Mouse (Mus musculus): ENCODE measurements at regions not wholly inside any gene's neighbourhood (a gene's known extent, or its start where the extent isn't known, plus 50 kb on each side); places are given as distances from the start of the nearest gene placed in this dataset.

- no peak for TF ChIP-seq CTCF (IDR thresholded peaks at IDR 0.05; ENCODE audit: low read depth, low read length)
- TF ChIP-seq POLR2A (IDR thresholded peaks at IDR 0.05; ENCODE audit: insufficient read depth, low read length) = no peak
- TF ChIP-seq EP300 (IDR thresholded peaks at IDR 0.05; ENCODE audit: insufficient read depth, low read depth, low read length) = no peak
These were observed 207.3 kb downstream of the Insc start for GRCm38 (mm10) chr7:114950759-114951158.

All from ES-Bruce4 (cell line).